Mouse (Mus musculus) embryonic facial prominence, embryonic 15.5 days (tissue): ENCODE measurements around the gene Hmg20a. TPM values are rescaled to one million over a fixed set of nuclear protein-coding genes. Genes with fewer than 3 reads are reported as not detected.

Experiments used
- ATAC-seq: fragments of 200-750 bp; cut with Nextera tagmentation; 2 replicates; pipeline ENCODE4 v1.8.0; 2017; ENCODE audit warnings: low read depth, moderate TSS enrichment; ENCODE audit not compliant: insufficient number of reproducible peaks, low FRiP score, low TSS enrichment
- H3K27ac ChIP-seq: fragments of 300-500 bp; sonication (generic); replicated peaks from 2 replicates; pipeline ENCODE4 v1.5.1; 2015; ENCODE audit warnings: mild to moderate bottlenecking, inconsistent platforms
- H3K27me3 ChIP-seq: fragments of 300-500 bp; sonication (generic); 2 replicates; pipeline ENCODE4 v1.6.1; 2015; ENCODE audit warnings: inconsistent platforms
- H3K36me3 ChIP-seq: fragments of 300-500 bp; sonication (generic); 2 replicates; pipeline ENCODE4 v1.6.1; 2015; ENCODE audit warnings: mild to moderate bottlenecking, inconsistent platforms
- H3K4me1 ChIP-seq: fragments of 300-500 bp; sonication (generic); 2 replicates; pipeline ENCODE4 v1.6.1; 2015; ENCODE audit warnings: inconsistent platforms
- H3K4me2 ChIP-seq: fragments of 300-500 bp; sonication (generic); replicated peaks from 2 replicates; pipeline ENCODE4 v1.6.1; 2015; ENCODE audit warnings: mild to moderate bottlenecking, inconsistent platforms
- H3K4me3 ChIP-seq: fragments of 300-500 bp; sonication (generic); replicated peaks from 2 replicates; pipeline ENCODE4 v1.5.1; 2015; ENCODE audit warnings: mild to moderate bottlenecking, inconsistent platforms
- H3K9ac ChIP-seq: fragments of 300-500 bp; sonication (generic); 2 replicates; pipeline ENCODE4 v1.6.1; 2015; ENCODE audit warnings: inconsistent platforms
- H3K9me3 ChIP-seq: fragments of 300-500 bp; sonication (generic); replicated peaks from 2 replicates; pipeline ENCODE4 v1.6.1; 2016; ENCODE audit warnings: inconsistent platforms
- WGBS: fragments of 180-500 bp; shearing (Covaris S2); methylation state at CpG from one replicate; pipeline ENCODE4 v1.1.7; 2015; 5-methylcytosine and 5-hydroxymethylcytosine counted together
- polyA plus RNA-seq: library from polyadenylated mRNA; unstranded; fragments of >200 nt; fragmentation: Nextera tagmentation; extraction: Ambion mirVana; gene quantifications from 2 replicates; pipeline ENCODE4 v1.2.1, GENCODE M21; 2015

The Hmg20a gene
- polyA plus RNA-seq, 1 experiment from 2014 or later, result 61.1 TPM

- no peak overlapping the region for H3K4me2 ChIP-seq
- ATAC-seq, result no peak
- no peak overlapping the region for H3K4me3 ChIP-seq
- peaks cover 22% of the 10 kb centered on the region; the same call in 1 of the 2 replicates for H3K36me3 ChIP-seq
- H3K27me3 ChIP-seq, result no peaks in the 10 kb centered on the region
- peaks cover 66% of the 10 kb centered on the region for H3K4me1 ChIP-seq
- H3K9me3 ChIP-seq, result no peaks in the 10 kb centered on the region
- no peak overlapping the region for H3K27ac ChIP-seq
- H3K9ac ChIP-seq, result no peak overlapping the region
- WGBS, result 85% methylated on average over 8 of the region's 8 CpGs
Observed at GRCm38 (mm10) chr9:56499324-56500067, 81.1 kb downstream of the Hmg20a start.

DNA sequence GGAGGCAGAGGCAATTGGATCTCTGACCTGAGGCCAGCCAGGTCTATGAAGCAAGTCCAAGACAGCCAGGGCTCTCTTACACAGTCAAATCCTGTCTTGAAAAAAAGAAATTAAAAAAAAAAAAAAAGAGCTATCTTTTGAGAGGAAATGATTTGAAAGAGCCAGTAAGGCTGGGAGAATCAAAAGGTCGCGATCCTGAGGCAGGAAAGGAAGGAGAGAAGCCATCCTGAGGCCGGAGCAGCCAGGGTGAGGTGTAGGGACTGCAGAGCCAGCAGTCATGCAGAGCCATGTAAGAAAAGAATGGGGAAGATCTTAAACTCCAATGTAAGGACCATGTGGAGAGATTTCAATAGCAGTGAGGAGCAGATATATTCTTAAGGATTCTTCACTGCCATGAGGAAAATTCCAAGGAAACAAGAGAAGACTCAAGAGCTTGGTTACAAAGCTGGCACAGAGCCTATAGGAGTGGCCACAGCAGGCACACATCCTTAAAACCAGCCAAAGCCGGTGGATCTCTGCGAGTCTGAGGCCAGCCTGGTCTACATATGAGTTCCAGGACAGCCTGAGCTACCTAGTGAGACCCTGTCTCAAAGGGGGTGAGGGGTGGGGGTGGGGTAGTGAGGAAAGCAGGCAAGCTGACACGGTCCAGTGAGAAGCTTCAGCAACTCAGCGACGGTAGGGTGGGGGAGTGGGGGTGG lies 82.6 kb downstream of the Hmg20a start:
- peaks cover 69% of the 10 kb centered on the region for H3K4me1 ChIP-seq
- 63% methylated on average over 8 of the region's 8 CpGs for WGBS
- H3K27me3 ChIP-seq, result no peaks in the 10 kb centered on the region
- no peak overlapping the region for H3K9ac ChIP-seq
- ATAC-seq, result no peak
- no peak overlapping the region for H3K4me2 ChIP-seq
- H3K36me3 ChIP-seq, result 0 out of 2 replicates have a peak, but pooled peaks cover 9% of the 10 kb centered on the region
- no peak overlapping the region for H3K4me3 ChIP-seq
- H3K27ac ChIP-seq, result peak overlapping the region; percentile 99; the same call in 1 of the 2 replicates
- H3K9me3 ChIP-seq, result no peaks in the 10 kb centered on the region

- Histone ChIP-seq H3K4me1 (peaks cover 67% of the 10 kb centered on the region), H3K4me2 (peak overlapping the region; percentile 11), H3K36me3 (no peaks in the 10 kb centered on the region), H3K27me3 (no peaks in the 10 kb centered on the region), H3K27ac (peak overlapping the region; percentile 99), H3K4me3 (no peak overlapping the region), H3K9ac (no peak overlapping the region), H3K9me3 (no peaks in the 10 kb centered on the region)
- WGBS, result 27% methylated on average over 10 of the region's 10 CpGs
- ATAC-seq, result no peak
Observed at GRCm38 (mm10) chr9:56501721-56502542, 83.5 kb downstream of the Hmg20a start.

DNA sequence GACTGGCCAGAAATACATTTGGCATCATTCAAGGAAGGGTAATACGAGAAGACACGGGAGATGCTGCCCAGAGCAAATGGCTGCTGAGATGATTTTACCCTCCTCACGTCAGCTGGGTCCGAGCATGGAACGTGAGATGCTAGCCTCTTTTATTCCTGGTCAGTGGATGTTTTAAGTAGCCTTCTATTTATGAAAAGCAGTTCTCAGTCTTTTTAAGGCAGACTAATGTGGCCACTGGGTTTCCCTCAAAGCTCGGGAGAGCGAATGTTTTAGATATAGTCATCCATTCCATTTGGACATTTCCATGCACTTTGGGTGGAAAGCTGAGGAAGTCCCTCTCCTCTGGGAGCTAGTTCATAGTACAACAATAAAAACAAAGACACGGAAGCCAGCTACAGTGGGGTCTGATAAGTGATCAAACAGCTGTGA lies 84.1 kb downstream of the Hmg20a start:
- Histone ChIP-seq H3K4me3 (no peak overlapping the region), H3K4me2 (peak overlapping the region; percentile 11), H3K9ac (no peak overlapping the region), H3K27ac (peak overlapping the region; percentile 99), H3K36me3 (no peaks in the 10 kb centered on the region), H3K9me3 (no peaks in the 10 kb centered on the region), H3K4me1 (peaks cover 70% of the 10 kb centered on the region), H3K27me3 (no peaks in the 10 kb centered on the region)
- 23% methylated on average over 8 of the region's 8 CpGs for WGBS
- ATAC-seq, result no peak

- ATAC-seq, result no peak
- H3K4me2 ChIP-seq, result no peak overlapping the region
- H3K27me3 ChIP-seq, result no peaks in the 10 kb centered on the region
- H3K9me3 ChIP-seq, result no peaks in the 10 kb centered on the region
- H3K27ac ChIP-seq, result peak overlapping the region; percentile 99
- H3K4me1 ChIP-seq, result peaks cover 66% of the 10 kb centered on the region
- no peak overlapping the region for H3K4me3 ChIP-seq
- H3K9ac ChIP-seq, result no peak overlapping the region
- no peaks in the 10 kb centered on the region for H3K36me3 ChIP-seq
- WGBS, result 42% methylated on average over 7 of the region's 7 CpGs
Observed at GRCm38 (mm10) chr9:56503621-56504500, 85.5 kb downstream of the Hmg20a start.

DNA sequence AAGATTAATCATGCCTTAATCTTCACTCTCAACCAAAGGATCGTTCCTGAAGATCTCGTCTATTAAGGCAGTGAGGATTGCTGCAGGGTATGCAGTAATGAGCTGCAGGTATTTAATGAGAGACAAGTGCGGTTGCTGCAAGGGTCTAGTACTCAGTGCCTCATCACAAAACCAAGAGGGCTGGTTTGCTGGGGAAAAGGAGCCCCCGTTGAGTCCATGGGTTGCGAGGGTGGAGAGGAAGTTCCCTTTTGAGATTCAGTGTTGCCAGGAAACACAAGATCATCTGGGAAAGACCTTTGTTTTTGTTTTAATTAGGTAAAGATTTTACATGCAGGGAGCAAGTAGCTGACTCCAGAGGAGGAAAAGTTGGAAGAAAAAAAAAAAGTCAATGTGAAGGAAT lies 86.1 kb downstream of the Hmg20a start:
- ATAC-seq, result no peak

DNA sequence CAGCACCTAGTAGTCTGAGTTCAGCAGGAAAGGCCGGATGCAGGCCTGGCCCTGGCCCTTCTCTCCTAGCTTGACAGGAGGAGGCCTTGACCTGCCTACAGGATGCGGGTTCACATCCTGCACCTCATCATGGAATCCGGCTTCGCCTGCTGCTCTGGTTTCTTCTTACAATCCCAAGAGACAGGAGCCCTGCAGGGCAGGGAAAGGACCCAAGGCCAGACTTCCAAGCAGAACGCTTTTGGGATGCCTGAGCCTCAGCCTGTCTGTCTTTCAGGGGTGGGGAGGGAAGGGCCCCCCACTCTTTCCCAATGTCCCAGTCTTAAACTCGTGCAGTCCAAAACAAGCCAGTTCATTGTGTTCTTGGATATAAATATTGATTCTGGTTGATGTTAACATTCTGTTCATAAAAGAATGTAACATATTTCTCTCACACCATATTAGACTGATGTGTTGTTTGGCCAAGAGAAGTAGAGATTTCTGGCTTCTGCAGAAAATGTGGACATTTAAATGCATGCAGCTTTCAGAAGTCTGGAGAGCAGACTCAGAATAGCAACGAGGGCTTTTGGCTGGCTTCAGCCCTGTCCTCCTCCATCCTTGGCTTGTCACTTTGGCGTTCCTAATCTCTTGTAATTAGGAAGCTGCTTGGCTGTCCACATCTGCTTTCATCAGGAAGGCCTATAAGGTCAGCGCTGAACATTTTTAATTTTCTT lies 86.8 kb downstream of the Hmg20a start:
- Histone ChIP-seq H3K4me3 (peak overlapping the region; percentile 47; the same call in 1 of the 2 replicates), H3K27me3 (no peaks in the 10 kb centered on the region), H3K4me1 (peaks cover 66% of the 10 kb centered on the region), H3K4me2 (peak overlapping the region; percentile 81), H3K36me3 (no peaks in the 10 kb centered on the region), H3K9ac (no peak overlapping the region), H3K9me3 (no peaks in the 10 kb centered on the region), H3K27ac (peak overlapping the region; percentile 99)
- peak; percentile 43 for ATAC-seq
- WGBS, result 31% methylated on average over 9 of the region's 9 CpGs

More for the DNA sequence above, 86.1 kb downstream of the Hmg20a start:
- 37% methylated on average over 5 of the region's 5 CpGs for WGBS
- Histone ChIP-seq H3K36me3 (no peaks in the 10 kb centered on the region), H3K27ac (peak overlapping the region; percentile 99), H3K4me2 (no peak overlapping the region), H3K4me1 (peaks cover 66% of the 10 kb centered on the region), H3K9me3 (no peaks in the 10 kb centered on the region), H3K4me3 (no peak overlapping the region), H3K9ac (no peak overlapping the region), H3K27me3 (no peaks in the 10 kb centered on the region)

DNA sequence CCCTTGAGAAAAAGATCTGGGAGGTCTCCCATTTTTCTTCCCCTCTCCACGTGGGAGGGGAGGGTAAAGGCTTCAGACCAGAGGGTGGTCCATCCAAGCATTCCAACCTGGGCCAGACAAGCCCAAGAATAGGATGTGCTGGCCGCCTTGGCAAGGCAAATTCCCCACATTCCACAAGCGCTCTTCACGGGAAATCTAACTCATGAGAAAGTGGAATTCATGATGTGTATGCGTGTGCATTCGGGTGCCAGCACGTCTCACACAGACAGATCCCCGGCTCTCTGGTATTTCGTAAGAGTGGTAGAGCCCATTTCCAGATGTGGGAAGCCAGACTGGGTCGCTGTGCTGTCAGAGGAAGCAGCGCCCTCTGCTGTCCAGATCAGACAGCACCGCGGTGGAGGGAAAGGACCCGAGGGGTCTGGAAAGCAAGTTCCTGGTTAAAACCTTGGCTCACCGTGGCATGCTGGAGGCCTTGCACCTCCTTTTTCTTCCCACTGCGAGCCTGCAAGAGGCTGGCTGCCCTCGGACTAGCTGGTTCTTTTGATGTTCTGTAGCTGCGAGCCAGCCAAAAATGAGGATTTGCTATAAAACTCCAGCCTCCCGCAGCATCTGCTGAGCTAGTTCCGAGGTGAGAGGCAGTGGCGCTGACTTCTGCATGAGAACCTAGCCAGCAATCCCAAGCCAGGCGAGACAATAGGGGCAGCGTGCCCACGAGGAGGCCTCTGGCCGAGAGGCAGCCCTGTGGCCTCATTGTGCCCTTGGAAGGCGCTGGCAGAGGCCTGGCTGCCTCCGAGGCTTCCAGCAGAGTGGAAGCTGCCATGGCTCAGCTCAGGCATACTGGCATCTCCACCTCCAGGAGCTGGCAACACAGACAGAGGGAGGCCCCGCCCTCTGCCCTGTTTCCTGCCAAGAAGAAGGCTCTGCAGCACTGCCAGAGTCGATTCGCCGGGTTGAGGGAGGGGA lies 87.7 kb downstream of the Hmg20a start:
- peaks cover 64% of the 10 kb centered on the region for H3K4me1 ChIP-seq
- peak overlapping the region; percentile 15; the same call in 1 of the 2 replicates for H3K9ac ChIP-seq
- H3K9me3 ChIP-seq, result no peaks in the 10 kb centered on the region
- peak overlapping the region; percentile 99 for H3K27ac ChIP-seq
- H3K4me3 ChIP-seq, result peak overlapping the region; percentile 47
- WGBS, result under 1% methylated on average over 31 of the region's 31 CpGs
- H3K36me3 ChIP-seq, result no peaks in the 10 kb centered on the region
- peak overlapping the region; percentile 81 for H3K4me2 ChIP-seq
- no peaks in the 10 kb centered on the region for H3K27me3 ChIP-seq
- ATAC-seq, result peak; percentile 80

DNA sequence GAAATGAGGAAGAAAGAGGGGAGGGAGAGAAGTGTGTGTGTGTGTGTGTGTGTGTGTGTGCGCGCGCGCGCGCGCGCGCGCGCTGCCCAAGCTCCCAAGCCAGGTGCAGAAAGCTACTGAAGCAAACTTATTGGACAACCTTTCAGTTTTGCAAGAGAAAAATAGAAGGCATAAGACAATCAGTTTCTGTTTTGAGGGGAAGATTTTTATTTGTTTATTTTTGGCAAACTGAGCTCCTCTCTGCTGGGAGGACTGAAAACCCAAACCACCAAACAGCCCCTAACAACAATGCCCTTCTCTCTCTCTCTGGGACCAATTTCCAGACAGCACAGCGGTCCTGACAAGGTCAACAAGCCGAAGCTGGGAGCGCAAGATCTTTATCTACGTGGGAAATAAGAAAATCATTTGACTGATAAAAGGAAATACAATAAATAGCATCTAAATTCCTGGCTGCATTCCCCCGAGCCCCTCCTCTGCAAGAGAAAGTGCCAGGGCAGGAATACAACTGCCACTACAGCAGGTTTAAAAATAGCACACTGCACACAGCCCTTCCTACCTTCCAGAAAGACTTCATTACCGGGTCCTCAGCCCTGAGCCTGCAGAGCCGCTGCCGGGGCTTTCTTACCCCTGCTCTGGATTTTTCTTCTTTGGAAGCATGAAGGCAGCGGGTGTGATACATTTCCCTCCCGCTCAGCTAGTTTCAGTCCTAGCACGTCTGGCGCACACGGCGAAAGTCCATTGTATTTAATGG lies 88.7 kb downstream of the Hmg20a start:
- Histone ChIP-seq H3K4me3 (peak overlapping the region; percentile 47), H3K27me3 (no peaks in the 10 kb centered on the region), H3K36me3 (no peaks in the 10 kb centered on the region), H3K4me1 (peaks cover 54% of the 10 kb centered on the region), H3K9ac (peak overlapping the region; percentile 15; the same call in 1 of the 2 replicates), H3K4me2 (peak overlapping the region; percentile 81), H3K27ac (peak overlapping the region; percentile 99), H3K9me3 (no peaks in the 10 kb centered on the region)
- no peak for ATAC-seq
- WGBS, result 7% methylated on average over 25 of the region's 25 CpGs
